Mouse (Mus musculus) cerebellum, adult (tissue): Measurements from ENCODE around the gene Lhcgr.

Source experiments
- ATAC-seq: cut with Nextera tagmentation; 2 replicates; pipeline ENCODE4 v1.9.2; 2017; ENCODE audit warnings: mild to moderate bottlenecking, moderate library complexity, mixed read lengths; ENCODE audit not compliant: insufficient number of reproducible peaks, low FRiP score, low TSS enrichment

The Lhcgr gene

DNA sequence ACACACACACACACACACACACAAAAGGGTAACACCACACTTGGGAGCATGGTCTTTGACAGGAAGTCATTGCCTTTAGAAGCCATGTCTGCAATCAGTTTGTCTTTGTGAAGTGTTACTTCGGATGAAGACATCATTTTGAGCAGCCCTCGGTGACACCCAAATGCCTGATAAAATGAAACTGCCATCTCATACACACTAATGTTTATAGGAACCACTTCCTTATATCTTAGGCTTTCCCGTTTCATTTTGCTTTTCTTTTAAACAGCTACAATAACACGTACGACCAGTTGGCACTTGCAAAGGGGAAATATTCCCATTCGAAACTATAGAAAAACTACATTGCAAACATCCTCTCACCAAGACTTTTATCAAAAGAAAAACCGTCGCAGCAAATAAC, 42.1 kb downstream of the Lhcgr start:
- ATAC-seq, result no peak

- no peak for ATAC-seq
These were observed 85.5 kb downstream of the Lhcgr start for GRCm38 (mm10) chr17:88706231-88706649.

GRCm38 (mm10) chr17:88703112-88703511, 88.7 kb downstream of the Lhcgr start:
- no peak for ATAC-seq

DNA sequence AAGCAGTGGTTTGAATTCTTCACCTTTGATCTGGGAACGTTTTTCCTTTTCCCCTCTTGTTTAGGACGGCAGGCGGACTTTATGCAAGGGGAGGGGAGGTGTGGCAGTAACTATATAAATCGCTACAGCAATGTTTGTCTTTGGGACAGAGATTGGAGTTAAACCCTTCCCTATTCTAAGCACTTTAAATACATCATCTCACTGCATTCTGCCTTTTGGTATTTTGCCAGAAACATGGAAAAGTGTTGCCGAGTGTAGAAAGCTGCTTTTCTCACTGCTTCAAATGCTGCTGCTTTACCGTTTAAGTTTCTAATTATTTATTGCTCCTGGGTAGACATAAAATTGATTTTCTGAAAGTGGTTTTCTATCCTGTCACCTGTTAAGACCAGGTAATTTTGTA, 89.4 kb downstream of the Lhcgr start:
- ATAC-seq, result no peak

DNA sequence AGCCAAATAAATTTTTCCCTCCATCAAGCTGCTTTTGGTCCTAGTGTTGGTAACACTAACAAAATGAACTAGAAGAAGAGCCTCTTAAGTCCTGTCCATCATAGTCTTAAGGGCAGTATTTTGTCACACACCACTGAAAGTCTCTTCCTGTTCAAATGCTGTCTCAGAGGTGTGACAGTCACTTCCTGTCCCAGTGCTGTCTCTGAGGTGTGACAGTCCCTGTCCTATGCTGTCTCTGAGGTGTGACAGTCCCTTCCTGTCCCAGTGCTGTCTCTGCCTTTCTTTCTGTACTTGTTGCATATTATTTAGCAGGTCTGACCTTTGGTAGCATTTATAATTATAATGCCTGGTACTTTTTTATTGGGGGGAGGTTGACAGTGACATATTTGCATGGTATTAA, 90.9 kb downstream of the Lhcgr start:
- no peak for ATAC-seq

DNA sequence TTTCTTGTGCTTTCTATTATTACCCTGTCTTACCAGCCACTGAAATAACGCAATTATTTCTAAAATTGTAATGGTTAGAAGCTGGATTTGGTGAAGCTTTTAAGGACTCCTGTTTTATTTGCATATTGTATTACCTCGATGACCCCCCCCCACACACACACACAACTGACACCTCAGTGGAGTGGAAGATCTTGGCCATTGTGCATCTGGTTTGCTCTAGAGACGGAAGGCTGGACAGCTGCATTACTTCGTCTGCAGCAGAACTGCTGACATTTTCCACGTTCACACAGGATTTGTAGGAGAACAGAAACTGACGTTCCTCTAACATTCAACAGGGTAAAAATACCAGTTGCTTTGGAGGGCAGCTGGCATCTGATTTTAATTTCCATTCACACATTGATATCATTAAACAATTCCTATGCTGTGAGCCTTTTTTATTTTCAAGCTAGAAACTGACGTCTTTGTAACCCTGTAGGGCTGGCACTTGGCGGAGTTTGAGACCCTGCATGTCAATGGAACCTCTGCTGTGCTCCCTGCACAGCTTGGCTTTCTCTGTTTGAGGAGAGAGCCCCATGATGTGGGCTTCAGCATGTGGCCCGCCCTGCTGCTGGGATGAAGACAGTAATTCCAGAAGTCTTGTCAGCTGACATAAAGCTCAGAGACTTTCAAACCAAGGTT, 95.0 kb downstream of the Lhcgr start:
- ATAC-seq, result no peak

- ATAC-seq, result no peak
These were observed 103.6 kb downstream of the Lhcgr start for GRCm38 (mm10) chr17:88688226-88688625.

- no peak for ATAC-seq
These were observed 116.2 kb downstream of the Lhcgr start for GRCm38 (mm10) chr17:88675310-88676309.

DNA sequence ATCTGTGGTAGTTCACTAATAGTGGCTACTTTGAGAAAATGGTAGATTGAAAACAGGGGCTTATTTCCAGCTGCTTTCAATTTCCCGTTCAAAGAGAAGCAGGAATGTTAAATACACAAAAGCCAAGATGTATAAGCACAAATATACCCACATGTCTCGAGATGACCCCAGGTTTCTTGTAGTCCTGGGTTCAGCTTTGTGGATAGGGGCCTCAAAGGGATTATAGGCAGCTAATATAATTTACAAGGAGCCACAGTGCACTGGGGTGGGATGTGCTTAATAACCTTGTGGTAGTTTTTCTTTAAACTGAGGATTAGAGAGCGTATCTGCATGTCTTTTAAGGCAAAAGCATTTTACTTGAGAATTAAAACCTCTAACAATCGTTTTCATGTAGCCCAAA, 121.0 kb downstream of the Lhcgr start:
- no peak for ATAC-seq

DNA sequence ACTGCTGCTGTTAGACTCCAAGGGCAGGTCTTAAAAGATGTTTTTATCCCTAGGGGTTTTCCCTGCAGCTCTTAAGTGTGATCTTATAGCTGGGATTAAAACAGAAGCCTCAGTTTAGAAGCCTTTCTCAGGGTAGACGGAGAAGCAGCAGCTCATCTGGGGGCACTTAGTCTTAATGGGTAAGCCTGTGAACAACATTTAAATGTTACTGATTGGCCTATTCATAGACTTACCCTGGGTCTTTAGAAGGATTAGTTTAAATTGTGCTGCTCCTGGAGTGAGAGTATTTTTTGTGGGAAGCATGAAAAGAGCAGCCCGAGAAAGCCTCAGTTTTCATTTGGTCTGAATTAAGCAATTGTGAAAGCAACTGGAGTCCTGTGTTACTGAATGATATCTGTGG, 121.9 kb downstream of the Lhcgr start:
- no peak for ATAC-seq

- ATAC-seq, result no peak
These were observed 123.3 kb downstream of the Lhcgr start, which contains the start of gene Gtf2a1l for GRCm38 (mm10) chr17:88668452-88668851. Gene Gtf2a1l, plus strand, starts transcription at chr17:88668660.
